8 mouse cellular contexts compared by ENCODE assay signal in the genomic region with DNA sequence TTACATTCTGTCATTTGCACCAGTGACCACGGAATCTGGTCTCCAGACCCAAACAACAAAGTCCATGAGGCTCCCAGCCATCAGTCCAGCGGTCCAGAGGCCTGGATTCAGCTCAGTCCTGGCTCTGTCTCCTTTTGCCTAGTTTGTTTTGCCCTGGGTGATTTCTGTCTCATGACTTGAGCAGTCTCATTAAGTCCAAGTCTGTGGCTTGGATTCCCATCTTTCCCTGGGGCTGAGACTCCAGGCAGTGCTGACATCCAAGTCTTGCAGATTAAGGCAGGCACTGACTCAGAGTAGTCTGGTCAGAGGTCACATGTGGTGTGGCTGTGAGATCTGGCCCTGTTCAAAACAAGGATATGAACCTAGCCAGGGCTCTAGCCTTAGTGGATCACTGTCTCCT. TPM values are rescaled to one million over a fixed set of nuclear protein-coding genes. Genes with fewer than 3 reads are reported as not detected.
DNase-seq lines count a peak whose midpoint lies in the region; ATAC-seq and TF ChIP-seq lines count a peak whose summit lies in the region.

No protein-coding gene starts in this region.

- no peak overlapping the region for H3K4me2 ChIP-seq in kidney, postnatal 0 days (ENCODE audit: low read length)

- DNase-seq in embryo, embryonic 10.5 days (ENCODE audit: low spot score): peak; percentile 33
- DNase-seq in embryo, embryonic 11 days: no peak
- DNase-seq in spleen, adult 2 months (ENCODE audit: low read depth in 1 of 2, low spot score in 2 of 2): no peak
- no peak for DNase-seq in spleen, adult 12 weeks (ENCODE audit: low spot score)
- no peak for DNase-seq in kidney, postnatal 0 days (ENCODE audit: low spot score)
- no peak for DNase-seq in testis, postnatal 14 days (ENCODE audit: low spot score)
- no peak for DNase-seq in cerebellum, postnatal 14 days

- H3K27ac ChIP-seq in spleen, adult 2 months (ENCODE audit: insufficient read depth, low read length): 0 out of 2 replicates have a peak overlapping the region, but pooled peaks have one; percentile 1
- no peak overlapping the region for H3K27ac ChIP-seq in kidney, postnatal 0 days

- ATAC-seq in kidney, postnatal 0 days (replicated peaks; ENCODE audit: low FRiP score, low read depth): peak; percentile 76
- no peak for ATAC-seq in erythroid progenitor cell, adult 5-6 weeks (replicated peaks; ENCODE audit: low FRiP score, poor library complexity, severe bottlenecking)

- no peaks in the 10 kb centered on the region for H3K9me3 ChIP-seq in kidney, postnatal 0 days (replicated peaks; ENCODE audit: low read length)

- H3K4me3 ChIP-seq in spleen, adult 2 months (ENCODE audit: extremely low read depth, insufficient read depth, insufficient read length): no peak overlapping the region
- no peak overlapping the region for H3K4me3 ChIP-seq in kidney, postnatal 0 days (replicated peaks; ENCODE audit: low read depth, low read length)

- no peak for TF ChIP-seq CTCF in spleen, adult 2 months (IDR thresholded peaks at IDR 0.05; ENCODE audit: extremely low read depth, insufficient read depth, insufficient read length, insufficient replicate concordance)
- no peak for TF ChIP-seq CTCF in kidney, postnatal 0 days (IDR thresholded peaks at IDR 0.05; ENCODE audit: low read depth)

- peaks cover 58% of the 10 kb centered on the region for H3K4me1 ChIP-seq in spleen, adult 2 months (ENCODE audit: control insufficient read depth, insufficient read depth, insufficient read length)
- H3K4me1 ChIP-seq in kidney, postnatal 0 days (replicated peaks; ENCODE audit: insufficient read depth, low read length): peaks cover 10% of the 10 kb centered on the region; the same call in 1 of the 2 replicates

- no peak for TF ChIP-seq POLR2A in spleen, adult 2 months (IDR thresholded peaks at IDR 0.05; ENCODE audit: low read depth, low read length)

- WGBS in spleen, adult 2 months: 88% methylated on average over 2 of the region's 2 CpGs
- WGBS in kidney, postnatal 0 days: 72% methylated on average over 2 of the region's 2 CpGs

- no peak overlapping the region for H3K9ac ChIP-seq in kidney, postnatal 0 days (ENCODE audit: low read depth, low read length)

- H3K27me3 ChIP-seq in spleen, adult 2 months (ENCODE audit: control insufficient read depth, insufficient read depth, low read length): no peaks in the 10 kb centered on the region
- no peaks in the 10 kb centered on the region for H3K27me3 ChIP-seq in kidney, postnatal 0 days (ENCODE audit: insufficient read depth, low read length)

- H3K36me3 ChIP-seq in spleen, adult 2 months (ENCODE audit: control insufficient read depth, insufficient read depth, low read length): no peaks in the 10 kb centered on the region
- no peaks in the 10 kb centered on the region for H3K36me3 ChIP-seq in kidney, postnatal 0 days (ENCODE audit: insufficient read depth, low read length)

RNA-seq across cellular contexts. Expression of a gene that starts 35.2 kb away (rescaled TPM):
- polyA plus RNA-seq in spleen, adult 2 months (2012; rRNA removed): 22.1 and 26.6 TPM in 2 replicates
- polyA plus RNA-seq in kidney, postnatal 0 days (2015; fragmentation: Nextera tagmentation; extraction: Ambion mirVana): 41.7 and 41.9 TPM in 2 replicates
- total RNA-seq in erythroid progenitor cell, adult 5-6 weeks (2015; ENCODE audit: low replicate concordance): 11.3 and 18.7 TPM in 2 replicates
- total RNA-seq in erythroid progenitor cell, adult 5-6 weeks (2017; ENCODE audit: low replicate concordance): 4.4 and 5.9 TPM in 2 replicates
